Mouse (Mus musculus) gastrocnemius, postnatal 4 days (tissue): ENCODE measurements around the gene 1700029H14Rik. TPM values are rescaled to one million over a fixed set of nuclear protein-coding genes. Genes with fewer than 3 reads are reported as not detected.

Experiments used
- DNase-seq, 2 experiments: peaks; one replicate each; pipeline ENCODE4 v3.0.0; 2021 to 2022; ENCODE audit warnings: low spot score in 2 of 2, mixed read lengths in 2 of 2
- long read RNA-seq, 2 experiments: library from polyadenylated mRNA; stranded (forward); transcript quantifications; one replicate each; pipeline ENCODE4 v2.0.0; 2021
- total RNA-seq, 2 experiments: library from RNA; stranded (reverse); gene quantifications; 2 replicates each; pipeline ENCODE4 v1.2.3; 2021

The 1700029H14Rik gene
- under 1 TPM in 1 of 2 experiments, not detected in 1; 0.26 TPM for total RNA-seq
- long read RNA-seq, experiment 1, result 0 reads
- long read RNA-seq, experiment 2, result 0 reads

DNA sequence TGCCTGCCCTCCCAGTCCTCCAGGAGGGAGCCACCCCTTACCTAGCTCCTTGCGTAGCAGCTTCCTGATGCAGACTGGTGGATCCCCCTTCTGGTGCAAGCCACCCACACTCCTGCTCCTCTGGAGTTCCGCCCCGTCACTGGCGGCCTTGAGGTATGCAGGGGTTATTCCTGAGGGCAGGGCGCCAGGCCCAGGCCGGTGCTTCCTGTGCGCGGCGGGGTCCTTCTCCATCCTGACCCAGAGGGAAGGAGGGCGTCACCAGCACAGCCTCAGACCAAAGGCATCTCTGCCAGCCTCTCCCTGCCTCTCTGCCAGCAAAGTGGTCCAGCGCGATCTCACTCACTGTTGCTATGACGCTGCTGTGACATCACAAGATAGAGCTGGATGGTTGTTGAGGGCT is at the start of gene 1700029H14Rik:
1700029H14Rik (minus strand) TSS at position 344 of the 400 bp plus-strand sequence.
- DNase-seq, result peak in 1 of 2 experiments; percentile 31

DNA sequence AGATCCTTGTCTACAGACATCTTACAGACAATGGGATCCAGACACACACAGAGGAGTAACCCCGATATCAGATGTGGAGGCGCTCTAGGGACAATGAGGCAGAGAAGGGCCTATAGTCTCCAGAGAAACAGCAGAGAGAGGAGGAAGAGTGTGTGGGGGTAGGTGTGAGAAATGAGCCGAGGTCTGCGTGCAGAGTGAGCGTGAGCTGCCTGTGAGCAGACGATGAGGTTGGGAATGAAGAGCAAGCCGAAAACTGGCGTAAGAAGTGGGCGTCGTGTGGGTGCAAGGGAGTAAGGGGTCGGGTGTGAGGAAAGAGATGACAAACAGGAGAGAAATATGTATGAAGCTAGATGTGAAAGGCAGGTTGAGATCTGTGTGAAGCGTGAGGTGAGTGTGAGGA is 49.4 kb upstream of the 1700029H14Rik start:
- DNase-seq, result no peak

DNA sequence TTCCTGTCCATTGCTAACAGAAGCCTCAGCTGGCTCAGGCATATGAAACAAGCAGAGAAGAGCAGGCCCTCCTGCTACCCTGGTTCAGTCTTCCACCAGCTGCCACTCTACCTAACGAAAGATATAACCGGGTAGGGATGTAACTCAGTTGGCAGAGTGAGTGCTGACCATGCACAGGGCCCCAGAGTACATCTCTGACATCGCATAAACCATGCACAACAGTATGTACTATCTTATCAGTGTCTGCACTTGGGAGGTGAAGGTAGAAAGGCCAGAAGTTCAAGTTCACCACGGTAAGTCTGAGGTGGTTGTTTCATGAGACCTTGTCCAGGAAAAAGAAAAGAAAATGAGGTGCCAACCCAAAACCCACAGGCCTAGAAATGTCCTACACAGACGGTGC is 47.7 kb upstream of the 1700029H14Rik start:
- no peak for DNase-seq

DNA sequence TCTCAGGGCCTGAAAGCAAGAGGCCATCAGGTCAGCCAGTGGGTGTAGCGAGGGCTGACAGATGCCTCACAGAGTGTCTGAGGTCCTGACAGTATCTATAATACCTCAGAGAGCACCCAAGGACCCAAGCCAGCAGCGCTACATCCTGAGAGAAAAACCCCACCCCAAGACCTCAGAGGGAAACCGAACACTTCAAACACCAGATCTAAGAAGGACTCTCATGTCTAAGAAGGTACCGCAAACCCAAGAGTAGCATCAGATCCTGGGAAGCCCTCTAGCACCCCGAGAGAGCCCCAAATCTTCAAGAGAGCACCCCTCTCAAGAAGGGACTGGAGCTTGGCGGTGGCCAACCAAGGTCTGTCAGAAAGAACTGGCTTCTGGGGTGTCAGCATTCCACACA is 46.7 kb upstream of the 1700029H14Rik start:
- DNase-seq, result no peak

DNA sequence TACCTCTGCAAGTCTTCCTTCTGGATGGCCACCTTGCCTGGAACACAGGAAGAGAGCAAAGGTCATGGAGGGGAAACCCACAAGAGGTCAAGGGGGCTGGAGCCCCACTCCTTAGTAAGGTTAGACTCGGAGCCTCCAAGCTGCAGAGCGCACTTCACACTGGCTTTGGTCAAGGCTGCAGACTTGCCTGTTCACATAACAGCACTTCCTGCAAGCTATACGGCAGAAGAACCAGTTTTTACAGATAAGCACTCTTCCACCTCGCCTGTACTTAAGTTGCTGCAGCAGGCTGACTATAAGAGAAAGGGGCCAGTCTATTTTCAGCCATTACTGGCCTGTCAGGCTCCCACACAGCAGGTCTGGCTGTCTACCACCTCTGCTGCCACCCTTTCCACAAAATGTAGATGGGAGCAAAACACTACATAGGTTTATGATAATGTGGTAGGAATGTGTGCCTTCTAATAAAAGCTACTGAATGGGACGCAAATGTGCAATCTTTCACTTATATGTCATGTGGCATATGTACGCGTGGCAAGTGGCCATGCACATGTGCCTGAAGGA is 43.7 kb upstream of the 1700029H14Rik start:
- no peak for DNase-seq

DNA sequence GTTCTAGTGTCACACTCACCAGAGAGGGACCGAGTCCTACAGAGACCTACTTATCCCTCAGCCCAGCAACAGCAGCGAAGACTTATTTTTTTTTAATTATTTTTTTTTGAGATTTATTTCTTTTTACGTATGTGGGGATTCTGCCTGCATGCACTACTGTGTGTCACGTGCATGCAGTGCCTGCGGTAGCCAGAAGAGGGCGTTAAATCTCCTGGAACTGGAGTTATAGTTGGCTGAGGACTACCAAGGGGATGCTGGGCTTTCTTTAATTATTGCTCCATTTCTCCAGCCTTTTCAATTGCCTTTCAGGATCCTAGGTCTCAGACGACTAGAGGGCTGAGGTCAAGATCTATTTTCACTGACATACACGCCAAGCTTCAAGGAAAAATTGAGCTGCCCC is 40.4 kb upstream of the 1700029H14Rik start:
- peak in 1 of 2 experiments; percentile 53 for DNase-seq

DNA sequence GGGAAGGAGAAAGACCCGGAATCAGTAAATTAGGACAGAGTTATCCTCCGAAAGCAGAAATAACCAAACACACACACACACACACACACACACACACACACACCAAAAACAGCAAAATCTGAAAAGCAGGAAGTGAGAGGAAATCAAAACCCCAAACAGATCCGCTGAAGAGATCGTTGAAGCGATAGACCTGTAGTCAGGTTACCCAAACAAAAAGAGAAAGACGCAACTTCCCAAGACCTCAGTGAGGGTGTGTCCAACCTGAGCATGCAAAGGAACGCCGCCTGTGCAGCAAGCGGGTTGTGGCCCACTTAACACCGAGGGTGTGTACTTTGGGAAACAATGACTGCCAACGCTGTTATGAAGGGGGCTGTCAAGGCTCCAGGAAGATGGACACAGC is 38.9 kb upstream of the 1700029H14Rik start:
- no peak for DNase-seq

DNA sequence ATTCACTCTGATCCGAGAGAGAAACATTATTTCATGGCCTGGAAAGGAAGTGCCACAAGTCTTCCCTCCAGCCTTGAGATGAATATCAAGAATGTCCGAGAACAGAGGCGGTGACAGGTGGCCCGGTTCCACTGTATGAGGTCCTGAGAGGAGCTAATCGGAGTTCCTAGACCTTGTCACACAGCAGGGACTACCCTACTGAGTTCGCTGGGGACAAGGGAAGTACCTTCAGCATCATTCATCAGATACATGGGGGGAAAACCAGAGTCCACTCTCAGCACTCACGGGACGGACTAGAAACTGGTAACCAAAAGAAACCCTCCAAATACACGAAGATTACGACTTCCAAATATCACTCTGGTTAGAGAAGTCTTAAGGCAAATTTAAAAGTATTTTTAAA is 38.5 kb upstream of the 1700029H14Rik start:
- no peak for DNase-seq

DNA sequence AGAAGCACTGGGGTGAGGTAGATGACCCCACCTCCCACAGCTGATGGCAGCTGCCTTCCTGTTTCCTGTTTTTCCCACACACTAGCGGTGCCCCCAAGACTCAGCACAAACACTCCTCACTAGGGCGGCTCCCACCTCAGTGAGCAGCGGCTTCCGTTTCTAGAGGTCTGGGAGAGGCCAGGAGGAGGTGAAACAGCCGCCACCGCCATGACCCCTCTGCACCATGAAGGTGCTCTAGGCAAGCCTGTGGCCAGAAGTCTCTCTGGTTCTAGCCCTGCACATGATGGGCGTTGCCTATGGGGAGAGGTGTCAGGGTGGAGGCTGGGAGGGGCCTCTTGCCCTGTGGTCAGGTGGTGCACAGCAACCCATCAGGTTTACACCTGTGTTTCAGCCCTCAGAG is 37.9 kb upstream of the 1700029H14Rik start:
- DNase-seq, result no peak

DNA sequence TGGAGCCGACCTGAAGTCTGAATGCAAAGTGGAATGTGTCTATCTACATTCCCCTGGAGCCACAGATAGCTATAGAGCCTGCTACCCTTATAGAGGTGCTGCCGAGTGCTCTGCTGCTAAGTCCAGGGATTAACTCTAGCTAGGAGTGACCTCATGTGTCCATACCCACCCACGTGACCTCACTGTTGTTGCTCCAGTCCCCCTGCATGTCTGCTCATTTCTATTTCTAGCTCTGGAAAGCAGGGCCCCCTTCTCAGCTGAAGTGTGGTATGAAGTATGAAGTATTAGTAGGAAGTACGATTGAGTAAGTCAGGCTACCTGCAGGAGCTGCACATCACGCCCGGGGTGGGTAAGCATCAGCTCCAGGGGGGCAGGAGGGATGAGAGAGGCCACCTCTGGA is 35.5 kb upstream of the 1700029H14Rik start:
- no peak for DNase-seq

DNA sequence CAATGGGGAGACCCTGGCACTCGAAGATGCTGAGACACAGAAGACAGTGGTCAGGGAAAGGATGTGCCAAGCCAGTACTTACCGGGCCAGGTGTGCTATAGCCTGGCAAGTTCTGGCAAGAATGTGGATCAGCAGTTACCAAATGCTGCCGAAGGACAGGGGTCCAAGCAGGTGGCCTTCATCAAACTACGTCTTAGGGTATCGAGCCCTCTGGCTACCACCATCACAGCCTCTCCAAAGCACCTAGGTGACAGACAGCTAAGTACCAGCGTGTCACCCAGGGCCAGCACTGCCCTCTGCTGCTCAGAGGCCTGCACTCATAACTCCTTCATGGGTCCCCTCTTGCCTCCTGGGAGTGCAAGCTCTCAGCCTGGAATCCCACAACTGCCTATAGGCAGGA is 33.6 kb upstream of the 1700029H14Rik start:
- DNase-seq, result no peak

DNA sequence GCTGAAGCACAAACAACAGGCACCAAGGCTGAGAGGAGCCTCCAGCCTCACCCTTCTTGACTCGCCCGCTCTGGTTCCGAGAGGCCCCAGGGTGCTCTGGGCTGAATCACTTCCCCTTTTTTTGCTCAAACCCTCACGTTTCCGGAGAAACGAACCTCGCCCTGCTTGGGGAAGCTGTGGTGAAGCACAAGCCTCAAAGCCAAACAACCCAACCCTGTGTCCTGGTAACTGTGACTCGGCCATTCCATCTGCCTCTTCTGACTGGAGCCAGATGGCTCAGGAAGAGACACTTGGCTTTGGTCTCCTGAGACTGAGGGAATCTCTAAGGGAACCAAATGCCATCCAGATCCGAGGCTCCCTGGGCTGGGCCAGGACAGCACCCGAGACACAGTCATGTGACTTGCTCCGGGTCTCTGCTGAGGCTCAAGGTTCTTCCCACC is 32.6 kb upstream of the 1700029H14Rik start:
- no peak for DNase-seq

DNA sequence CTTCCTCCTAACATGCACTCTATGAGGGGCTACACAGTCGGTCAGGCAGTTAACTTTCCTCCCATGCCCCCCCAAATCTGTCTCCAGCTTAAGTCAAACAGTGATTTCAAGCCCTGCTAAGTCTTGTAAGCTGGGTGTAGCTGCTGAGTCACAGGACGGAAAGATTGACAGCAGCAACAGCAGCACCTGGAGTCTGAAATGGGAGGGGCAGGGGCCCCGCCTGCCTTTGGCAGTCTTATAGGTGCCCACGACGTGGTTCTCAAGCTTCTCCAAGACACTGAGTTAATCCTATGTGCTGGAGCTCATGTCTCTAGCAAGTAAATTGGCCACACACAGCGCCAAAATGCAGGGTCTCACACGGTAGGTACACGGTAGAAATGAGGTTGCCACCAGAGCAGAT is 31.1 kb upstream of the 1700029H14Rik start:
- DNase-seq, result no peak

DNA sequence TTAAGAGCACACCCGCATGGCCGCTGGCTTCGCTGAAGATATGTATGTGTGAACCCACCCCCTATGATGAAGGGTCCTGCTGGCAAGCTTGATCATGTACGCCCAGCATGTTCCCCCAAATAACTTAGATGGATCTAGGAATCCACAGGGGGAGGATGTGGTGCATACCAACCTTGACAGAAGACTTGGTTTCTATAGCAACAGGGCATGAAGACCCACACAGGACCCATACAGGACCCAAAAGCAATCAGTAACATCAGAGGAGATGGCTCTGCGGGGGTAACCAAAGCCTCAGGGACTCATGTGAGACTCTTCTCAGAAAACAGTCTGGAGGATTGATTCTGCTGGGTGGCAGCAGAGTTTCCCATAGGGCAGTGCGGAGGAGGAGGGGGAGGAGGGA is 29.0 kb upstream of the 1700029H14Rik start:
- no peak for DNase-seq

DNA sequence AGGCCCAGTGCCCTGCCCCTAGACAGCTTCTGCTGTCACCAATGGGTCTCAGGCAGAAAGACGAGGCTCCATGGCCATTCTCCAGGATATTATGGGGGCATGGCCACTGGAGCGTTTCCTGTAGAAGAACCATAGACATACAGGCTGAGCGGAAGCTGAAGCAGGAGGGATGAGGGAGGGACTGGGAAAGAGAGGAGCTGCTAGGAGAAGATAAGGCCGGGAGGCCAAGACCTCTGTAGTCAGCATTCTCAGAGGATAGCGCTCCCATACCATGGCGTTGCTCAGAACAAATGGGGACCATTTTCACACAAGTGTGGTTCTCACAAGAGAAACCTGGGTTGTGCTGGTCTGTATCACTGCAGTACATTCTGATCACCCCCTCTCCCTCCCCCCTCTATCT is 26.8 kb upstream of the 1700029H14Rik start:
- DNase-seq, result no peak

DNA sequence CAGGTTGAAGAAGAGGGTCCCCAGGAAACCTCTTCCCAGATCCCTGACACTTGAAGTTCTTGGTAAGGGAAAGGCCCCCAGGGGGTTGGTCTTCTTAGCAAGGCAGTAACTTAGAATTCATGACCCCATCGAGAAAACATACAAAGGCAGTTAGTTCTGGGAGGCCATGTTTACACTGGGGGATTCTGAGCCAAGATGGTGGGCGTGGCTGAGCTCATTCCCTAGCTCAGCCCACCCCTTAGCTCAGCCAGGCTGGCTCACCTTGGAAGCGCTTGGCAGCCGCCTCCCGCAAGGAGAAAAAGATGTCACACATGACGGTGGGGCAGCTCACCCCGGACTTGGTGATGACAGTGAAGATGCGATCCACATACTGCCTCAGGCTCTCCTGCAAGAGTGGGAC is 22.4 kb upstream of the 1700029H14Rik start:
- no peak for DNase-seq

DNA sequence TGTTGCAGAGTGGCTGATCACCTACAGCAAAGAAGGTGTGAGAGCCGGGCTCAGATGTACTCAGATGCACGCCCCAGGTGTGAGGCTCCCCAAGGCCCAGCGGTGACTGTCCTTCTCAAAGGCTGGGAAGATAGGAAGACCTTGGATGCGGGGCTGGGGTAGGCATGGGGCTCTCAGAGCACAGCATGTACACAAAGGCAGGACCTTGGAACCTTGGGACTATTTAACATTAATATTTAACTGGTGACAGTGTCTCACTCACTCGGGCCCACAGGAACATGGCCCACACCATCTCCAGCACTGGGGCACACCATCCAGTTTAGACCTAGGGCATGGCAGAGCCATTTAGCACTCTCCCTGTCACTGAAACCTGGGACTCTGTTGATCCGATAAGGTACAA is 15.6 kb upstream of the 1700029H14Rik start:
- no peak for DNase-seq

DNA sequence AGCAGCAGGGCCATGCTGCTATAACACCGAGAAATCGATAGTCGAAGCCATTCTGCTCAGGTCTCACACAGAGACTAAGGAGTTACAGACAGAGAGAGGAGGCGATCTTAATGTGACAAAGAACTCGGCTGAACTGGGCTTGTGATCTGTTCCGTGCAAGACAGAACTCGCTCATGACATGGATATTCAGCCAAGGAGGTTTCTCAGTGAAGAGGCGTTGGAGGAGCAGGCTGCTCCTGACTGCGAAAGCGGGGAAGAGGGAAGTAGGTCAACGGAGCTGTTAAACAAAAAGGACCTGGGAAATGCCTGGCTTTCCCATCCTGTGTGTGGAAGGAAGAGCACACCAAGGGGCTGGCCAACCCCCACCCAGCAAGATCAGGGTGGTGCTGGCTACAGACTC is 9.7 kb upstream of the 1700029H14Rik start:
- no peak for DNase-seq

DNA sequence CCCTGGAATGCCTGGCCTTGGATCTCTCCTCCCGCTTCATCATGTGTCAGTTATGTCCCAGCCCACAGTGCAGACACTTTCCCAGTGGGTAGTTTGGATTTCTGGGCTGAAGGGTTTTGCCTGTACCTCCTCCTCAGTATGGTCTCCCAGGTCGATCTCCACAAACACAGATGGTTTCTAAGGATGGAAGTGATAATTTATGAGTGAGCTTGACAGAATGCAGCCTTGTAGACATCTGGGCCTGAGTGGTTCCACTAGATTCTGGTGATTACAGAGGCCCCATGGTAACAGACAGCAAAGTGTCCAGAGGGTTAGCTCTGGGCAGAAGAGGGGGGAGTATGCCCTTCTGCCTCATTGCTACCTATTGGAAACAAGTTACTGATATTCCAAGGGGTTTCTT is 4.7 kb downstream of the 1700029H14Rik start:
- DNase-seq, result no peak

DNA sequence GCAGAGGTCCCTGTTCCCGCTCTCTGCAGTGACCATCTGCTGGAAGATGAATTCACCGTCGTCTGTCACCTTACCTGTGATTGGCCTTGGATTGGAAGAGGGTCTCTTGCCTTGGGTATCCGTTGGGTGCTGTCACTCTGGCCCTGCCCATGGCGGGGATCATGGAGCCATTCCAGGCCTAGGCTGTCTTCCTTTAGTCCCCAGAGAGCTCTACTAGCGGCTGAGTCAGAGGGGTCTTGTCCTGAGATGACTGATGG is 10.8 kb downstream of the 1700029H14Rik start:
- no peak for DNase-seq

DNA sequence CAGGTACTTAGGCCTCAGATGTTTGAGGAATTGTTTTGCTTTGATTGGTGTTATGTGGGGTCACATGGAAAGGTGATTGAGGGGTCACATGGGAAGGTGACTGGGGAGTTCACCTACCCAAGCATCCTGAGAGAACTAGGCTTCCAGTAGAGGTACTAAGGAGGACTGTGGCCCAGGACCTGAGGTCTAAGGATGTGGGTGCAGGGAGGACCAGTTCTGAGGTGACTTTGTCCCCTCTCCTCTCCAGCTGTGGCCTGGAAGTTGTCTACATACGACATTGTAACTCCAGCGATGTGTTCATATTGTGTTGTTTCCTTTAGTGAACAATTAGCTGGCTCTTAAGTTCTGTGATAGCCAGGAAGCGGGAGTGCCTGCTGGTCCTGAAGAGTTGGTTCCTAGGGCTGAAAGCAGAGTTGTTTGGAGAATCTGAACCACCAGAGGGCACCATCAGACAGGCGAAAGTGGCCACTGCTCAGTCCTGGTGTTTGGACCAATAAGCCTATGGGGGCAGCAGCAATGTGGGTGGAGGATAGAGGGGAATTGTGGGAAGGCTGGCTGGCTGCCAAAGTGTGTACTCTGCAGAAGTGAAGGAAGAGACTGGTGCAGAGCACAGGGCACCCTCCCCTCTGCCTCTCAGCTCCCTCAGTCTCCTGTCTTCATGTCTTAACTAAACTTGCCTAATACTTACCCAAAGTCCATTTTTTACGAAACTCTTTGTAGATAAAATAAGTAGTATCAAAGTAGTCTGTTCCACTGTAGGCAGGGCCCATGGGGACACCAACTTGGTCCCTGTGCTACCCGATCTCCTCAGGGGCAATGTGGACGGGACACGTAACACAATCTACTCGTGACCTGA is 11.3 kb downstream of the 1700029H14Rik start:
- DNase-seq, result peak; percentile 85 to 91

DNA sequence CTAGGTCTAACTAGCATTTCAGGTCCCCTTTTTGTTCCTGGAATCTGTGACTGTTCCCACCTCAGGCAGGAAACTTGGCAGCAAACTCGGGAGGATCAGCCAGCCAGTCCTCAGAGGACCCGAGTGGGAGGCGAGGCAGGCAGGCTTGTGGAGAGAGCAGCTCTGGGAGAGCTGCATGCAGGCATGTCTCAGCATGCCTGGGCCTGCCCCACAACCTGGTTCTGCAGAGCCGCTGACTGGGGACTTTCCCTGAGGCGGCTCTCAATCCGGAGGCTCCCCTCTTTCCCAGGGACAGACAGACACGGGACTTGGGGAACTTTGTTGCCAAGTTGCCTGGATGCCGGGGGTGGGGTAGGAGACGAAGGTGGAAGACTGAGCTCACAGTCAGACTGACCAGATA is 13.4 kb downstream of the 1700029H14Rik start:
- peak in 1 of 2 experiments; percentile 70 for DNase-seq

DNA sequence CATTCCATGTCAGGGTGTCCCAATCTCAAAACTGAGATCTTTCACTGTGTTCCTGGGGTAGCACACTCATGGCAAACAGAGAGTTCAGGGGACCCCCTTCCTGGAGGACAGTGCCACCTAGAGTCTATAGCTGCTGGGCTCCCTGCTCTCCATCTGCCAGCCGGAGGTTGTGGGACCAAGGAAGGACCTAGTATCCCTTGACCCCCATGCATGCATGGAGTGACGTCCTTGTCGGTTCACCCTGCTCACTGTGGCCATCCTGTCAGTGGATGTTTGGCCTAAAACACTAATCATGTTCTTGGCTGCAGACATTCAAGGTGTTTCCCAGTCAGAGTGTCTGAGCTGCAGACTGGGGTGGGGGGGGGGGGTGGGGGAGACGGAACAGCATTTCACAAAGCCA is 14.0 kb downstream of the 1700029H14Rik start:
- peak in 1 of 2 experiments; percentile 52 for DNase-seq
